Mouse (Mus musculus) left cerebral cortex, adult 9 months (tissue): ENCODE data around the gene Ptpdc1.
A peak's percentile ranks its signal among the peaks of the same experiment; 100 is the strongest.

Experiments
- DNase-seq, 2 experiments: peaks; one replicate each; pipeline ENCODE4 v3.0.0; 2022; ENCODE audit warnings: low spot score in 2 of 2

Ptpdc1 gene

DNA sequence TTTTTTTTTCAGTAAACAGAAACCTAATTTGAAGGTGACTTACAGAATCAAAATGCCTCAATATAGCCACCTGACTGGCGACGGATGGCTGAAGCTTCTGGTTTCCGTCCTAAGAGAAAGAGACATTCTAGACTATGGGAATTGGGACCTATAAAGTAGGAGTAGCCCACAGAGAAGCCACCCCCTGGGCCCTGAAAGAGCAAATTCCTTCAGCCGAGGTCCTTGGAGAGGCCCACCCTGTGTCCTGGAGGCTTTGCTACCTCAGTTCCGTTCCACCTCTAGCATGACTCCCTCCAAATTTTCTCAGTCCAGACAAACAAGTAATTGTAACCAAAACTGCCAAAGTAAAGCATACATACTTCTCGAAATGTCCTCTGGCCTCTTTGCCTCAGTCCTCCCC is 77.8 kb downstream of the Ptpdc1 start:
- no peak for DNase-seq

DNA sequence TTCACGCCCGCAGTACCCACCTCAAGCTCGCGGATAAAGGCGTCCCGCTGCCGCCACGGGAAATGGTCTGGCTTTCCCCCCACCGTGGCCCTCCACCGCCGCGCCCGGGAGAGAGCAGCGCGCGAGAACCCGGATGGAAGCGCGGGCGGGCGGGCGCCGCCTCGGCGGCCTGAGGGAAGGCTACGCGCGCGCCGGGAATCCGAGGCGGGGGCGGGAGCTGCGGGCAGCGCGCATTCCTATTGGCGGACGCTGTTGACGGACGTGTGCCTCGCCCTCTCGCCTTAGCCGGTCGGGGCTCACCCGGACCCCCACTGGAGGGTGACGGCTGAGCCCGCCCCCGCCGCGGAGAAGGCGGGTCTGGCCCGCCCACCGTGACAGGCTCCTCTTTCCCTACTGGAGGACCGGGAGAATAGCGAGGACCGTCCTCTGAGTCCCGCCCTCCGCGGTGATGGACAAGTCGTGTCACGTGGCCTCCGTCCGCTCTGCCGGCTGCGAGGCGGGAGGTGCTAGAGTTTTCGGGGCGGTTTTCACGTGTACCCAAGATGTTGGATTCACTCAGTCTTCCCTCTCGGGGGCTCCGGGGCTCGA is 79.0 kb downstream of the Ptpdc1 start:
- DNase-seq = peak; percentile 99 to 100

- DNase-seq = peak; percentile 82 to 94
These were observed 79.8 kb downstream of the Ptpdc1 start for GRCm38 (mm10) chr13:48545476-48546281.

GRCm38 (mm10) chr13:48544867-48545266 is 80.6 kb downstream of the Ptpdc1 start:
- no peak for DNase-seq

GRCm38 (mm10) chr13:48544391-48544790 is 81.1 kb downstream of the Ptpdc1 start:
- DNase-seq = no peak

DNA sequence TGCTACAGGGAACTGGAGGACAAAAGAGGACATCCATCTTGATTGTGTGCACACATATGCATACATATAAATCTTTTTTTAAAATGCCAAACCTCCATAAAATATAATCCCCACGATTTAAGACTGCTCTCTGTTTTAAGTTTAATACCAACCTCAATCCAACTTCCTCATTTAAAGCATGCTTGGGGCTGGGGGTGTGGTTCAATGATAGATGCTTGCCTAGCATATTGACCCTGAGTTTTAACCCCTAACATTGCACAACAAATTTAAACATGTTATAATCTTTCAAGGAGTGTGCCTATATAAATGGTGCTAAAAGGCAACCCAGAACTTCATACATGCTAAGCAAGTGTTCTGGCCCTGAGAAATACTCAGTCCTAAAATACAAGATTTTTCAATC is 85.0 kb downstream of the Ptpdc1 start:
- no peak for DNase-seq

DNA sequence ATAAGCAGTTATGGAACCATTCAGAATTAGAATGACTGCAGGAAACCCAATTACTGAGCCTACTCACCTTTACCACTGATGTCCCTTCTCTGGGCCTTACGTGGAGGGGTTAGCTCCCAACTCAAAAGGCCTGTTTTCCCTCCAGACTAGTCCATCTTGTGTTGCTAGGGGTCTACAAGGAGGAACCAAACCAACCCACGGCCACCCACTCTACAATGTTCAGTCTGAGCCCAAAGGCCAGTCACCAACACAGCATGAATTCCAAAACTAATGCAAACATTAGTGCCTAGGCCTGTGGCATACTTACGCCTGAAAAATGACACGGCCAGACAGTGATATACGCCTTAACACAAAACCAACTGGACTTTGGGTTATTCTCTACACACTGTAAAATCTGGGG is 92.0 kb downstream of the Ptpdc1 start:
- DNase-seq = no peak

- DNase-seq = no peak
These were observed 94.0 kb downstream of the Ptpdc1 start for GRCm38 (mm10) chr13:48531448-48531847.

DNA sequence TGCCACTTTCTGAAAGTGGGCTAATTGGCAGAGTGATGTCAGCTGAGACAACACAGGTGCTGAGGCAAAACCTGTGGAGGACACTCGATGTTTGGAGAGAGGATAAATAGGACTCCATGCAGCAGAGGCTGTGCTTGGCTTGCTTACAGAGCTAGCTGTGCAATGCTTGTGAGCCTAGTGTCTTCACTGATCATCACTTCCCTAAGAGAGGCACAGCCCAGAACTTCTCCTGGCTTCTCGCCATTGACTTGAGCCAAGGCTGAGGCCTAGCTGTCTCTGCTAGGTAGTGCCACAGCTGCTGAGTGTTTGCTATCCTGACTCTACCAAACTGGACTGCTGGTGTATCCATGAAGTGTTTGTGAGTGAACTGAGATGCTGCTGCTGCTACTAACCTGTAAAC is 94.8 kb downstream of the Ptpdc1 start:
- no peak for DNase-seq

- no peak for DNase-seq
These were observed 96.4 kb downstream of the Ptpdc1 start for GRCm38 (mm10) chr13:48529028-48529427.

- peak; percentile 58 to 84 for DNase-seq
These were observed 97.2 kb downstream of the Ptpdc1 start for GRCm38 (mm10) chr13:48528123-48528871.
